Mouse (Mus musculus) adrenal gland, postnatal 14 days (tissue): Measurements from ENCODE around the gene Fgf11. TPM values are rescaled to one million over a fixed set of nuclear protein-coding genes. Genes with fewer than 3 reads are reported as not detected.
A peak's percentile ranks its signal among the peaks of the same experiment; 100 is the strongest.

ENCODE experiments used
- DNase-seq: peaks from one replicate; pipeline ENCODE4 v3.0.0; 2021; ENCODE audit warnings: mixed read lengths
- total RNA-seq: library from RNA; stranded (reverse); gene quantifications from 2 replicates; pipeline ENCODE4 v1.2.3, GENCODE M21; 2021

Gene Fgf11
- total RNA-seq, 1 experiment from 2014 or later, result 3.5 TPM

DNA sequence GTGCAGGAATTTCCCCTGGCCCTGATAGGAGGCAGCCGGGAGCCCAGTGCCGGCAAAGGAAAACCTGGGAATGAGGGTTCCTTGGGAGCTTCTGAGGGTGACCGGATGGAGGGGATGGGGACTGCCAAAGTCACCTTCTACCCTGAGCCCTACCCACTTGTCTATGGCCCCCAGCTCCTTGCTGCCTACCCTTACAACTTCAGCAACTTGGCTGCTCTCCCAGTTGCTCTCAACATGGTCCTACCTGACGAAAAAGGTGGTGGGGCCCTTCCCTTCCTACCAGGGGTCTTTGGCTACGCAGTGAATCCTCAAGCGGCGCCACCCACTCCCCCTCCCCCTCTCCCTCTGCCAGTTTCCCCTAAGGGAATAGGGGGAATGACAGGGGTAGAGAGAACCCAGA lies 22.7 kb downstream of the Fgf11 start:
- no peak for DNase-seq

DNA sequence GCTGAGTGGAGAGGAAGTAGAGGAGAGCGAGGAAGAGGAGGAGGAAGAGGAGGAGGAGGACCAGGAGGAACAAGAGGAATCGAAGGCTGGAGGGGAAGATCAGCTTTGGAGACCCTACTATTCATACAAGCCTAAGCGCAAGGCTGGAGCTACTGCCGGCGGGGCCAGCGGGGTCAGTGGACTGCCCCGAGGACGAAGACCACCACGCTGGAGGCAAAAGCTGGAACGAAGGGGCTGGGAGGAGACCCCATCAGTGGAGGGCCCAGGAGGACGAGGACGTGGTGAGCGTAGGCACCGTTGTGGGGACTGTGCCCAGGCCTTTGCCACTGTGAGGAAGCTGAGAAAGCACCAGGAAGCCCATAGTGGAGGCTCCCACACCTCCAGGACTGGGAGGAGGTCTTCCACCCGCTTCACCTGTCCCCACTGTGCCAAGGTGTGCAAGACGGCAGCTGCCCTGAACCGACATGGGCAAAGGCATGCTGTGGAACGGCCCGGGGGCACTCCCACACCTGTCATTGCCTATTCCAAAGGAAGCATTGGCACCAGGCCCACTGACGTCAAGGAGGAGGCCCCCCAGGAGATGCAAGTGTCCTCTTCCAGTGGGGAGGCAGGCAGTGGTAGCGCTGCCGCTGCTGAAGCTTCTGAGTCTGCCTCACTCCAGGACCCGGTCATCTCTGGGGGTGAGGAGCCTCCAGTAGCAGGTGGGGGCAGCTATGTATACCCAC lies 23.2 kb downstream of the Fgf11 start:
- no peak for DNase-seq

DNA sequence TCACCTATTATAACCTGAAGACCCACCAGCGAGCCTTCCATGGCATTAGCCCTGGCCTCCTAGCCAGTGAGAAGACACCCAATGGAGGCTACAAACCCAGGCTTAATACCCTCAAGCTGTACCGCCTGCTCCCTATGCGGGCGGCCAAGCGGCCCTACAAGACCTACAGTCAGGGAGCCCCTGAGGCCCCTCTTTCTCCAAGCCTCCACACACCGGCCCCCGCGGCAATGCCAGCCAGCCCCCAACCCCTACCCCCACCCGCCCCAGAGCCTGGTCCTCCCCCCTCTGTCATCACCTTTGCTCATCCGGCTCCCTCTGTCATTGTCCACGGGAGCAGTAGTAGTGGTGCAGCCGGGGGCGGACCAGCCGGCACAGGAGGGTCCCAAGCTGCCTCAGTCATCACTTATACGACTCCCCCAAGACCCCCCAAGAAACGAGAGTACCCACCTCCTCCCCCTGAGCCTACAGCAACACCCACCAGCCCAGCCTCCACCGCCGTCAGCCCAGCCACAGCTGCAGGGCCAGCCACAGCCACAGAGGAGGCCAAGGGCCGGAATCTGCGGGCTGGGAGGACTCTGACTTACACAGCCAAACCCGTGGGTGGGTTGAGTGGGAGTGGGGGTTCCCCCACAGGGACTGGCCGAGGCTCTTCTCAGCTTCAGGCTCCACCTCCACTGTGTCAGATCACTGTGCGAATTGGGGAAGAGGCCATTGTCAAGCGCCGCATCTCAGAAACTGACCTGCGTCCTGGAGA lies 24.0 kb downstream of the Fgf11 start:
- DNase-seq, result no peak

DNA sequence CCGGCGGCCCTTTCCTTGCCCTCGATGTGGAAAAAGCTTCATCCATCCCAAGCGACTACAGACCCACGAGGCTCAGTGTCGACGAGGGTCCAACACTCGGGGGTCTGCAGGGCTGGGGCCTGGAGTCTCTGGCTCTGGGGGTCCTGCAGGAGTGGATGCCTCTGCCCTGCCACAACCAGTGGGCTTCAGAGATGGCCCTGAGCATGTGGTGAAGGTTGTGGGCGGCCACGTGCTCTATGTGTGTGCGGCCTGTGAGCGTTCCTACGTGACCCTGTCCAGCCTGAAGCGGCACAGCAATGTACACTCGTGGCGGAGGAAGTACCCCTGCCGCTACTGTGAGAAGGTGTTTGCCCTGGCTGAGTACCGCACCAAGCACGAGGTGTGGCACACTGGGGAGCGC lies 25.2 kb downstream of the Fgf11 start:
- no peak for DNase-seq

DNA sequence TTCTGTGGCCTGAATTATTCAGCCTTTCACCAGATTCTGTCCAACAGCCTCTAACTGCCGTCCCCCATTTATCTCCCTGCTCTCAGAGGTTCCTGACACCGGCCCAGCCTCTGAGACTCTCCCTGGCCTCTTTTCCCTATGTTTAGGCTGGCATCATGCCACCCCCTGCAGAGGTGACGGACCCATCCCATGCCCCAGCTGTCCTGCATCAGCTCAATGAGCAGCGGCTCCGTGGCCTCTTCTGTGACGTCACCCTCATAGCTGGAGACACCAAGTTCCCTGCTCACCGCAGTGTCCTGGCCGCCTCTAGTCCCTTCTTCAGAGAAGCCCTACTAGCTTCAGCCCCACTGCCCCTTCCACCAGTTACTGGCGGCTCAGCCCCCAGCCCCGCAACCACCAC lies 25.9 kb downstream of the Fgf11 start:
- no peak for DNase-seq

DNA sequence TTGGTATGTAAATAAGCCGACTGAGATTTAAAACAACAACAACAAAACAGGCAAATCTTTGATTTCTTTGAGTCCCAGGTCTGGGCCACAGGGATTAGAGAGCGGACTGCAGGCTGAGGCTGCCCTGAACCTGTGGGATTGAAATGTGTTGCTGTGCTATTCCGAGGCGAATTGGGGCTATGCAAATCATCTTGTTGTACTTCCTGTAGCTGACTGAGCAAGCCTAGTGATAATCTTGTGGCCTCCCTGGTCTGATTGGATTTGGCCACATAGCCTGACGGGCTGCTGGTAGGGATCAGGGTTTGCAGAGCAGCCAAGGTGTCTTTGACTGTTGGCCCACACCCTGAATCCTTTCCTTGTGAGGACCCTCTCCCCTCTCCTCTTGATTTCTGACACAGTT lies 26.7 kb downstream of the Fgf11 start:
- DNase-seq, result no peak

DNA sequence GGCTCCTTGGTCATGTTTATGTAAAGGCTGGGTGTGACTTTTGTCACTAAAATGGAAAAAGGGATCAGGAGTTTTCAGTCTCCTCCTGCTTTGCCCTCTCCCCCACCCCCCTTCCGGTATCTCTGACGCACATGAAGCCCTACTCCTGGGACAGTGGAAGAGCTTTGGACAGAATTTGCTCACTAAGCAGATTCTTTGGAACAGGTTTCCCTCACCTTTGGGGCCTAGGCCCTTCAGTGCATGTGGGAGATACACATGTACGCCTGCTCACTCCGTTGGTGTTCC lies 34.1 kb downstream of the Fgf11 start:
- no peak for DNase-seq

DNA sequence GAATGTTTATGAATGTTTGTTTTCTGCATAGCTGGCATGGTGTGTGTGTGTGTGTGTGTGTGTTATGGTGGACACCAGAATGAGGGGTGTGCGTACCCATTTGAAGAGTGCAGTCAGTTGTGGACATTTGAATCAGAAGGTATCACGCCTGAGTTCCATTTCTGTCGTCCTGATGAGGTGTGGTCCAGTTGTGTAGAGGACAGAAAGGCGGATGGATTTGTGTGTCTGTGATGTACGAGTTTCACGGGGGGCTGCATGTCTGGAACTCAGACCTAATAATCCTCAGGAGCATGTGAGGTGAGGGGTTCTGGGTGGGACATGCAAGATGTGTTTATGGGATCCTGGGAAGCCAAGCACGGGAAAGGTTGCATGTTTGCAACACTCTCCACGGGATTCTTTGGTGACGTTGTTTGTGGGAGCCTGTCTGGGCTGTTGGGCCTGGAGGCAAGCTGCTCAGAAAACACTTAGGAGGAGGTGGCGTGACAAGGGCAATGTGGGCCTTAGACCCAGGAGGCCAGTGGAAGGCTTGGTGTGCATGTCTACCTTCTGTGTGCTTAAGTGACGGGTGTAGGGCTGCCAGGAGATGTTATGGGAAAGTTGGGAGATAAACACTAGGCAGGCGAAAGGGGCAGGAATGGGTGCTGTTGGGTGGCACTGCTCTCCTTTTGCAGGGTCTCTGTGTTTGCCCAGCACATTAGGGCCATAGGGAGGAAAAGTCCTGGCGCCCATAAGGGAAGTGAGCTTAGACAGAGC lies 34.6 kb downstream of the Fgf11 start:
- DNase-seq, result no peak

DNA sequence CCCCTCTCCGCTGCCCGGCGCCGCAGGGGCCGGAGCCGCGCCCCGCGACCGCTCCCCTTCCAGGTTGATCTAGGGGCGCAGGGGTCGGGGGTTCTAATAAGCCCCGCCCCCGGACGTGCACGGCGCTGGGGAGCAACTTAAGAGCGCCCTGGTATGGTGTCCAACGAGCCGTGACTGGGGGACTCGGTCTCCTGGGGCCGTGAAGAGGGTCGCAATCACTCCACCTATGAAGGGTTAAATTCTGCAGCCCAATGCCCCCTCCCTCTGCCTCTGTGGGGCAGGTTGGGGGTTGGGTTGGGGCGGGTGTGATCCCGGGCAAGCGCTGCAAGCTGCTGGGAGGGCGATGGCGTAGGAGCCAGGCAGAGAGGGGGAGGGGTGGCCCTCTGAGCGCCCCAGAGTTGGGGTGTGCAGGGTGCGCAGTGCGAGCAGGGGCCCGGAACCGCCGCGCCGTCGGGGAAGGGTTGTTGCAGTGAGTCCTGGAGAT lies 35.5 kb downstream of the Fgf11 start:
- peak; percentile 88 for DNase-seq

DNA sequence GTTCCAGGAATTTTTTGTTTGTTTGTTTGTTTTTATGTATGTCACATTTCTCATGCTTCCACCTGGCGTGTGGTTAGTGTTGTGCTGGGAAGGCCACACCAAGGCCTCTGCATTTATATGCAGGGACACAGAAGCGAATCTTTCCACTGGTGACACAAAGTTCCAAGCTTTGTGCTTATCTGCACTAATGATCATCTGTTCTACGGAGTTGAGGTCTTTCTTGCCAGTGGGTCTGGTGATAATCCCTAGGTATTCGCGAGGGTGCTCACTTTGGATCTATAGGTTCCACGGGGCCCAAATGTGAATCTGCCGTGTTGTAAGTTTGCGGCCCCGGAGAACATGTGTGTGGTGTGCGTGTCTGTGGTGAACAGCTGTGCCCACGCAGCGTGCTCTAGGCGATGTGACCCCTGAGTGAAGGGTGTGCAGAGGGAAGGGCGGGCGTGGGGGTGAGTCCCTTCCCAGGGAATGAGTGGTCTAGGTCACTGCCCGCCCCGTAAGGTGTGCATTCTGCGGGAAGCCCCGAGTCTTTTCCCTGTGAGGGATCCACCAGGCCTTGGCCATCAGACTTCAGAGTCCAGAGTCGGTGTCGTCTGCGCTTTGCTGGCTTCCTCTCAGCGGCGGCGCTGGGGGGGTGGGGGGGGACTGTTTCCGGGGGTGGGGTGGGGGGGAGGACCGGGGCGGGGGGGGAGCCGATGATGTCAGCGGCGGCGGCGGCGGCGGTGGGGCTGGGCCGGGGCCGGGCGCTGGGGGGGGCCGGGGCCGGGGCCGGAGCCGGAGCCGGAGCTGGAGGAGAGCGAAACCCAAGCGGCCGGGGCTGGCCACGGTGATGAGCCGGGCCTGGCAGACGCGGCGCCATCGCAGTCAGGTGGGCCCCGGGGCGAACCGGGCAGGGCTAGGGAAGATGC lies 36.2 kb downstream of the Fgf11 start, which contains the start of gene Zbtb4:
Gene Zbtb4 (plus strand): TSS at position 692 of the 905 bp plus-strand sequence.
- DNase-seq, result peak; percentile 73

DNA sequence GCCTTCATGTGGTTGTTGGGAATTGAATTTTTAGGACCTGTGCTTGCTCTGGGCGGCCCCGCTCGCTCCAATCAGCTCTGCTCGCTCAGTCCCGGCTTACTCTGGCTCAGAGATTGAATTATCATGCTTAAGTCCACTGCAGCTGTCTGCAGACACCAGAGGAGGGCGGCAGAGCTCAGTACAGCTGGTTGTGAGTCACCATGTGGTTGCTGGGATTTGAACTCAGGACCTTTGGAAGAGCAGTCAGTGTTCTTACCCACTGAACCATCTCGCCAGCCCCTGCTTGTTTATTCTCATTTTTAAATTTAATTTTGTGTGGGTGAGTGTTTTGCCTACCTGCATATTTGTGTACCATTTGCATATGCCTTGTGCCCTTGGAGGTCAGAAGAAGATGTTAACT lies 38.1 kb downstream of the Fgf11 start:
- no peak for DNase-seq

DNA sequence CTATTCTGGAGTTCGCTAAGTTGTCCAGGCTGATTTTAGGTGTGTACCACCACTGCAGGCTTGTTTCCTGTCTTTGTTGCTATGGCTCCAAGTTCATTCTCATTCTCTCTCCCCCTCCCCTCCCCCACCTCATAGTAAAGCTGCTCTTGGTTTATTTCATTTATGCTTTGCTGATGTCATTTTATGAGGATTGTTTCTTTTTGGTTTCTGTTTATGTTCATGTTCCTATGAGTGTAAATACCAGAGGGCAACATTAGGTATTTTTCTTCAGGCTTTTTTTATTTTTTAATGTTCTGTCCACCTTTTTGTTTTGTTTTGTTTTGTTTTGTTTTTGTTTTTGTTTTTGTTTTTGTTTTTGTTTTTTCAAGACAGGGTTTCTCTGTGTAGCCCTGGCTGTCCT lies 39.8 kb downstream of the Fgf11 start, which contains the start of gene Slc35g3:
Gene Slc35g3 (minus strand): TSS at position 101 of the 400 bp plus-strand sequence.
- DNase-seq, result no peak

DNA sequence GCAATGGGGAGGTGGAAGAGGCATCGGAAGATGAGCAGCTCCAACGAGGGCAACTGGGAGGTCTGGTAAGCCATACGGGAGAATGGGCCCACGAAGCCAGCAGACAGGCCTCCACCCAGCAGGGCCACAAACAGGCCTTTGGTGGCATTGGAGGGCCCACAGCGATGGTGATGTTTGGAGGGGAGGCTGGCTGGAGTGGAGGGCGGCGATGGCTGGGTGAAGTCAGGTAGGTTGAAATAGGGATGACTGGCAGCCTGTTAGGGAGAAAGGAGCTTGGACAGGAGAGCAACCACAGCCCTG lies 40.8 kb downstream of the Fgf11 start:
- no peak for DNase-seq

DNA sequence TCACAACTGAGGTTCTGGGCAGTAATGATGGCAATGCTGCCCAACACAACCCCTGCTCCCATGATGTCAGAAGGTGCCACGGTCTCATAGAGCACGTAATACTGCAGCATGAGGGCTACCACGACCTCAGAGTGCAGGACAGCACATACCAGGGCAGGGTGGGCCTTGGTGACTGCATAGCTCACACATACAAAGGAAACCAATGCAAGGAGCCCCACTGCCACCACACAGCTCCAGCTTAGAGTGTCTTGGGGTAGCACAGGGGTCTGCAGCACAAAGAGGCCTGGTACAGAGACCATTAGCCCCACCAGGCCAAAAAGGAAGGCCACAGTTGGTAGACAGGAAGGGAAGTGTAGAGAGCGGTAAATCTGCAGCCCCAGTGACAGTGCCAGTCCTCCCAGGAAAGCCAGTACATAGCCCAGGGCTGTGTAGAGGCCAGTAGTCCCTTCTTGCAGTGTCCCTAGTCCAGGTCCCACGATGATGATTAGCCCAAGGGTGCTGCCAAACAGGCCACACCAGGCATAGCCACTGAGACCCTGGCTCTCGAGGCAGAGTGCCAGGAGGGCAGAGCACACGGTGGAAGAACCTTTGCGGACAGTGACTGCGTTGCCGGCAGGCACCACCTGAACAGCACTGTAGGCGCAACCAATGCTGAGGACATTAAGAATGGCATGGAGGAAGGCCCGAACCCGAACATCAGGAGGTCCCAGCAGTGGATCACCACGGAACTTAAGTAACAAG lies 41.3 kb downstream of the Fgf11 start:
- DNase-seq, result no peak

DNA sequence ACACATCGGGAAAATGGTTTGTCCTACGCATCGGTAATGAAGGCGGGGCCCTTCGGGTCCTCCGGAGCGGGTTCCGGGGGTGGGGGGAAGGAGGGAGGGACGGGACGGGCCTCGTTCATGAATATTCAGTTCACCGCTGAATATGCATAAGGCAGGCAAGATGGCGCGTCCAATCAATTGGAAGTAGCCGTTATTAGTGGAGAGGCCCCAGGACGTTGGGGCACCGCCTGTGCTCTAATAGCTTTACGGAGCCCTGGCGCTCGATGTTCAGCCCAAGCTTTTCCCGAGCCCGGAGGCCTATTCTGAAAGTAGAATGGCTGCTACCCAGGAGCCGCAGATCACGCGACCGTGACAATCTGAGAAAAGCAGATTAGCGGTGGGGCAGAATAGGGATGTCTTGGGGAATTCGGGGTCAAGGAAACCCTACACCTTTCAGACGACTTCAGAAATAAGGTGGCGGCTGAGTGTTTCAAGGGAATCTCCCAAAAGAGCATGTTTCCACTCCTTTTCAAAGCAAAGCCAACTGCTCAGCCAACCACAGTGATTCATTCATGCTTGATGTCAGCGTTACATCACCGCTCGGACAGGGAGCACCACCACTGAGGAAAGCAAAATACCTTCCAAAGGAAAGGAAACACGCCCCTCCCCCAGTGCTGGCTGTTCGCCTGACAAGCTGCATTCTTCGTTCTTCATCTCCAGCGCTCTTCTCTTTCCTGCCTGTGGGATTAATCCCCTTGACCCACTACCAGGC lies 42.5 kb downstream of the Fgf11 start:
- peak; percentile 92 for DNase-seq

DNA sequence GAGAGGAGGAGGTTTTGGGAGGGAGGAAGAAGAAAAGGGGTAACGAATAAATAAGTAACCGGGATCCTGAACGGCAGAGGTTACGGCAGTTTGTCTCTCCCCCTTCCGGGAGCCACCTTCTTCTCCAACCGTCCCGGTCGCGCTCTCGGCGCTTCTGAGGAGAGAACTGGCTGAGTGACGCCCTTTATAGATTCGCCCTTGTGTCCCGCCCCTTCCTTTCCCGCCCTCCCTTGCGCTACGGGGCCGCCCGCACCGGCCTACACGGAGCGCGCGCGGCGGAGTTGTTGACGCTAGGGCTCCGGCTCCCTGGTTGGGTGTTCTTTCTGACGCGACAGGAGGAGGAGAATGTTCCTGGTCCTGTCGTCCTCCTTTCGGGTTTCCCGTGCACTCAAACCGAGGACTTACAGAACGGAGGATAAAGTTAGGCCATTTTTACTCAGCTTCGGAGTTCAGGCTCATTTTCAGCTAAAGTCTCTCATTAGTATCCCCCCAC lies 43.1 kb downstream of the Fgf11 start, which contains the start of gene Polr2a:
Gene Polr2a (minus strand): TSS at position 160 of the 493 bp plus-strand sequence.
- DNase-seq, result peak; percentile 98

DNA sequence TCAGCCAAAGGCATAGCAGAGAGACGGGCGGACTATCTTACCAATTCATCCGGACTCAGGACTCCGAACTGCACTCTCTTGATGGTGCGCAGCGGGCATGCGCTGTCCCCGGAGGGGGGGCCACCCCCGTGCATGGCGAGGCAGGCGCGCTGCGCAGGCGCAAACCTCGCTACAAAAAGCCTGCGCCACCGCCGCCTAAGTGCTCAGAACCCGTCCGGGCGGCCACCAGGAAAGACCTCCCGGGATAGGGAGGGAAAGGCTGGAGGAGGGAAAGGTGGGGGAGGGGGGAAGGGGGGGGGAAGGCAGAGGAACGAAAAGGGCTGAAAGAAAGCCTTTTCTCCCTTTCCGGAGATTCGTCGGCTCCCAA lies 43.6 kb downstream of the Fgf11 start:
- peak; percentile 99 for DNase-seq

DNA sequence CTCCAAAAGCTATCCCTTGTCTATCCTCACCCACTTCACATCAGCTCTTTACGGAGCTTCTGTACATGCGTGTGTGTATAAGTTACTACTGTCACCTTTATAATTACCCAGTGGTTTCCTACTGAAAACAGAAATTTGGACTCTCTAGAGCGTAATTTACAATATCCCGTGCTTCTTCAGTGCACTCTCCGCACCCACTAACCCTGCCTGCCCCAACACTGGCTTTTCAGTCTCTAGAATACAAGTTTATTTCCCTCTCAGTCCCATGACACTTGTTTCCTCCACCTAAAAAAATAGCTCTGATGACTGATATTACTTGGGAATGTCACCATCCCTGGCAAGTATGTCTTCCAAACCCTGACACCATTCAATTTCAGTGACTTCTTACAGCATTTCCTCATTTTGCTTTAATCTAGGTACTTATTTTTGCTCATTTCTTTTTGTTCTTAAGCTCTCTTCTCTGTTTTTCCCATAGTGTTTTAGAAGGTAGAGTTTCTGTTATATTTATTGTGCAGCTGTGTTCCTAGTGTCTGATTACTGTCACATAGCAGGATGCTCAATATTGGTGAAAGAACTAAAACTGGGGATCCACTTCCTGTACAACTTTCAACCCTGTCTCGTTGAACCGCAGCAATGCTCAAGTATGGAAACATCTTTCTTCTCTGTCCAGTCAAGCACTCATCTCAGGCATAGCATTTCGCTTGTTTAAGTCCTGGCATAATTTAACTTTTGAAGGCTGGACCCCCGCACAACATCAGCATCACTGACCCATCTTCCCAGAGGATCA lies 44.2 kb downstream of the Fgf11 start:
- DNase-seq, result no peak

DNA sequence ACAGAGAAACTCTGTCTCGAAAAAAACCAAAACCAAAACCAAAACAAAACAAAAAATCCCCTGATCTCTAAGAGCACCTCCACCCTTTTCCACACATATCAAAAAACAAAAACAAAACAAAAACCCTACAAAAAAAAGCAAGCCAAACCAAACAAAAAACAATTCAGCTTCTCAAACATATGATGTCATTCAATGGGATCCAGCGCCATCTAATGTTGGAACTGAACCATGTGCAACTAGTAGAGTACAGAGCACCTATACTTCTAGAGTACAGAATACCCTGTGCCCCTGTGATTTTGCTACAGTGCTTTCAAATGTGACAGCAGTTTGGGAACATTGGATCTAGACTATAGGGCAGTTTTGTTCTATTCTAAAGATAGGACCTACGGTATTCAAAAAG lies 47.0 kb downstream of the Fgf11 start:
- DNase-seq, result peak; percentile 67

DNA sequence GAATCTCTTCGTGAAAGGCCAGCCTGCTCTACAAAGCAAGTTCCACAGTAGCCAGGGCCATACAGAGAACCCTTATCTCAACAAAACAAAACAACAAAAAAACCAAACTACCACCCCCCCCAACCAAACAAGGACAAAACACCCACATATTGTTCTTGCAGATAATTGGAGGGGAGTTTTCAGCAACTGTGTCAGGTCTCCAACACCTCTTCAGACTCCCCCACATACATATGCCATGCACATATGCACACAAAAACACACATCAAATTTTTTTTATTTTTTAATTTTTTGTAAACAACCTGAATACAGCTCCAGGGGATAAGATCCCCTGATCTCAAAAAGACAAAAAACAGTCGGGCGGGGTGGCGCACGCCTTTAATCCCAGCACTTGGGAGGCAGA lies 47.4 kb downstream of the Fgf11 start:
- DNase-seq, result no peak
